Mouse (Mus musculus) kidney, embryonic 14.5 days (tissue): ENCODE results near the gene Sox12. TPM values are rescaled to one million over a fixed set of nuclear protein-coding genes. Genes with fewer than 3 reads are reported as not detected.

Experiments used
- polyA plus RNA-seq: library from polyadenylated mRNA; unstranded; fragments of >200 nt; fragmentation: Nextera tagmentation; extraction: Ambion mirVana; gene quantifications from 2 replicates; pipeline ENCODE4 v1.2.1, GENCODE M21; 2014

Gene Sox12
- polyA plus RNA-seq, 1 experiment from 2014 or later, result 22.3 TPM

Other genes starting within 250 kb of the Sox12 start
- 136 and 149 TPM in 2 replicates for gene Csnk2a1, start 171.2 kb downstream of the Sox12 start, polyA plus RNA-seq
- gene Tbc1d20, start 104.2 kb downstream of the Sox12 start, polyA plus RNA-seq, result 19.4 and 37.4 TPM in 2 replicates
- 59.1 and 87.1 TPM in 2 replicates for gene Rbck1, start 65.4 kb downstream of the Sox12 start, polyA plus RNA-seq
- gene Trib3, start 54.0 kb downstream of the Sox12 start, polyA plus RNA-seq, result 0.57 and 0.61 TPM in 2 replicates
- 1.7 and 2.4 TPM in 2 replicates for gene Nrsn2, start 21.4 kb downstream of the Sox12 start, polyA plus RNA-seq
- 51.1 and 62.2 TPM in 2 replicates for gene Zcchc3, start 17.0 kb upstream of the Sox12 start, polyA plus RNA-seq
- 0.37 TPM in 2 replicates for gene 6820408C15Rik, start 17.5 kb upstream of the Sox12 start, polyA plus RNA-seq
- gene Defb23, start 66.6 kb upstream of the Sox12 start, polyA plus RNA-seq, result not detected in 2 replicates
- gene Defb20, start 79.0 kb upstream of the Sox12 start, polyA plus RNA-seq, result not detected in 2 replicates
- not detected in 2 replicates for gene Defb22, start 92.1 kb upstream of the Sox12 start, polyA plus RNA-seq
- gene Defb26, start 113.6 kb upstream of the Sox12 start, polyA plus RNA-seq, result not detected in 2 replicates
- gene Defb28, start 120.2 kb upstream of the Sox12 start, polyA plus RNA-seq, result 0.80 TPM in 1 of 2 replicates, not detected in the other
- 0.66 TPM in 1 of 2 replicates, not detected in the other for gene Defb29, start 142.0 kb upstream of the Sox12 start, polyA plus RNA-seq
- not detected in 2 replicates for gene Gm17416, start 171.3 kb upstream of the Sox12 start, polyA plus RNA-seq
- gene Defb21, start 174.7 kb upstream of the Sox12 start, polyA plus RNA-seq, result not detected in 2 replicates
- not detected in 2 replicates for gene Defb19, start 182.2 kb upstream of the Sox12 start, polyA plus RNA-seq
- not detected in 2 replicates for gene Defb45, start 201.3 kb upstream of the Sox12 start, polyA plus RNA-seq
- gene Defb36, start 206.3 kb upstream of the Sox12 start, polyA plus RNA-seq, result 1.1 TPM in 2 replicates
- gene Defb25, start 225.0 kb upstream of the Sox12 start, polyA plus RNA-seq, result 28.2 and 37.2 TPM in 2 replicates
- 46.9 and 61.8 TPM in 2 replicates for gene Rem1, start 228.9 kb upstream of the Sox12 start, polyA plus RNA-seq